Mouse (Mus musculus) layer of hippocampus, adult 8-10 months (tissue): ENCODE data around the gene Mthfd1. TPM values are rescaled to one million over a fixed set of nuclear protein-coding genes. Genes with fewer than 3 reads are reported as not detected.

Source experiments
- DNase-seq, 2 experiments: peaks; one replicate each; pipeline ENCODE4 v3.0.0; 2022; ENCODE audit warnings: low spot score in 2 of 2
- total RNA-seq, 4 experiments: library from RNA; stranded (reverse); gene quantifications; 2 replicates each; pipeline ENCODE4 v1.2.4; 2022

The Mthfd1 gene
- total RNA-seq, 4 experiments from 2014 or later = 46.4 to 50.7 (median 48.0) TPM

- no peak for DNase-seq
These were observed 90.8 kb downstream of the Mthfd1 start for GRCm38 (mm10) chr12:76345759-76346455.

- DNase-seq = no peak
These were observed 94.7 kb downstream of the Mthfd1 start for GRCm38 (mm10) chr12:76349680-76350220.

- no peak for DNase-seq
These were observed 105.8 kb downstream of the Mthfd1 start for GRCm38 (mm10) chr12:76360868-76361267.

- DNase-seq = no peak
These were observed 106.6 kb downstream of the Mthfd1 start for GRCm38 (mm10) chr12:76361405-76362302.

- no peak for DNase-seq
These were observed 107.2 kb downstream of the Mthfd1 start for GRCm38 (mm10) chr12:76362303-76362676.

GRCm38 (mm10) chr12:76366276-76366675, 111.2 kb downstream of the Mthfd1 start:
- DNase-seq = no peak

GRCm38 (mm10) chr12:76367096-76367995, 112.2 kb downstream of the Mthfd1 start:
- no peak for DNase-seq

- no peak for DNase-seq
These were observed 113.2 kb downstream of the Mthfd1 start for GRCm38 (mm10) chr12:76368201-76368789.

GRCm38 (mm10) chr12:76368790-76369205, 113.7 kb downstream of the Mthfd1 start:
- peak; percentile 36 to 41 for DNase-seq

Other genes starting within 250 kb of the Mthfd1 start
- gene Esr2, start 78.0 kb upstream of the Mthfd1 start, total RNA-seq = under 1 TPM; 0.31 to 0.57 (median 0.42) TPM
- gene Tex21, start 8.6 kb upstream of the Mthfd1 start, total RNA-seq = not detected
- gene Akap5, start 69.6 kb downstream of the Mthfd1 start, total RNA-seq = 10 to 100 TPM; 51.1 to 58.4 (median 57.0) TPM
- gene Zbtb25, start 114.3 kb downstream of the Mthfd1 start, total RNA-seq = 10 to 100 TPM; 19.4 to 22.5 (median 19.9) TPM
- 1 to 10 TPM; 7.2 to 8.1 (median 7.5) TPM for gene Zbtb1, start 115.0 kb downstream of the Mthfd1 start, total RNA-seq
- gene Hspa2, start 148.9 kb downstream of the Mthfd1 start, total RNA-seq = 100 to 1,000 TPM in 3 of 4 experiments, 10 to 100 TPM in 1; 93.5 to 105 (median 103) TPM
- gene Ppp1r36, start 162.2 kb downstream of the Mthfd1 start, total RNA-seq = 1 to 10 TPM; 1.9 to 3.2 (median 2.4) TPM